Mouse (Mus musculus) MN1 (cell line): ENCODE measurements around the gene Fam102a.

ENCODE experiments used
- DNase-seq: peaks from one replicate; pipeline ENCODE4 v3.0.0-alpha.2; 2016; ENCODE audit warnings: low spot score

Gene Fam102a

GRCm38 (mm10) chr2:32514335-32514734 lies 20.8 kb upstream of the Fam102a start:
- peak; percentile 48 for DNase-seq

DNA sequence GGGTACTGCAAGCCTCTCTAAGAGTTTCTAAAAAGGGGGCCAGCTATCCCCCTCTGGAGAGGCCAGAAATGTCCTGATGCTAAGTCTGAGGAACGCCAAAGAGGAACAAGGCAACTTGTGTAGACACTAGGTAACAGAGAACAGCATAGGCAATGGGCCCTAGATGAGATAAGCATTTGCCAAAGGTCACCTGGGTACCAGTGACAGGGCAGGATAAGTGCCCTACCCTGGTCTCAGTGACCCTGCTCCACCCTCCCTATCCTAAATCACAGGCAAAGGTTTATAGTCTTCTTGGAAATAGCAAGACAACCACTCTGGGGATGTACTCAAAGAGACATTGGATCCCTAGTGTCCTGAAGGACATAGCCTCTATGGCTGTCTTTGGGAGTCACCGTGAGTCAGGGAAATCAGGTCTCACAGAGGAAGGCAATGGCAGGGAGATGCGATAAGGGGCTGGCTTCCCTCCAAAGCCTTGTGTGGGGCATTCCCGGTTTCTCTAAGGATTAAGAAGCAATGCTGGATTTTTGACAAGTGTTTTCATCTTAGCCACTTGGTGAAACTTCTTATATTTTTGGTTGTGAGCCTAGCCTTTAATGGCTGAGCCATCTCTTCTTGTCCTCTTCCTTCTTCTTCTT lies 17.8 kb upstream of the Fam102a start:
- DNase-seq, result peak; percentile 62

GRCm38 (mm10) chr2:32520034-32520990 lies 14.8 kb upstream of the Fam102a start:
- DNase-seq, result no peak

DNA sequence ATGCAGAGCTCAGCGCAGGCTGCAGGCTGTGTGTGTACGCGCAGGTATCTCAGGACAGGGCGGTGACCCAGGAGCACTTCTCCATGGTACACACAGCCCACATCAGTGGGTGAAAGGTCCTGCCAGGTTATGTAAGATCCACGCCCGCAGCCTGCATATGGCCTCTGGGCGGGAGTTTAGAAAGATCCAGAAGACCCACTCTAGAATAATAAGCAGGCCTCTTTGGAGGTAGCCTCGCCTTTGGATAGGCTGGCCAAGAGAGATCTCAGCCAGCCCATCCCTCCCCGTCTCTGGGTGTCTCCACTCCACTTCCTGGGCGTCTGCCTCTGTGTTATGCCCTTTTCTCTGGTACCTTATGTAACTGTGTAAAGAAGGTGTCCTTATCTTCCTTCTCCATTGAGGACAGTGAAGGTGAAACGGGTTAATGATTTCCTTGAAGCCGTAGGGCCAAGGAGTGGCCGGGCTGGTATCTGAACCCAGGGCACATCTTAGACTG lies 10.5 kb upstream of the Fam102a start:
- DNase-seq, result no peak

- DNase-seq, result no peak
Measured at GRCm38 (mm10) chr2:32525816-32526215, 9.3 kb upstream of the Fam102a start.

DNA sequence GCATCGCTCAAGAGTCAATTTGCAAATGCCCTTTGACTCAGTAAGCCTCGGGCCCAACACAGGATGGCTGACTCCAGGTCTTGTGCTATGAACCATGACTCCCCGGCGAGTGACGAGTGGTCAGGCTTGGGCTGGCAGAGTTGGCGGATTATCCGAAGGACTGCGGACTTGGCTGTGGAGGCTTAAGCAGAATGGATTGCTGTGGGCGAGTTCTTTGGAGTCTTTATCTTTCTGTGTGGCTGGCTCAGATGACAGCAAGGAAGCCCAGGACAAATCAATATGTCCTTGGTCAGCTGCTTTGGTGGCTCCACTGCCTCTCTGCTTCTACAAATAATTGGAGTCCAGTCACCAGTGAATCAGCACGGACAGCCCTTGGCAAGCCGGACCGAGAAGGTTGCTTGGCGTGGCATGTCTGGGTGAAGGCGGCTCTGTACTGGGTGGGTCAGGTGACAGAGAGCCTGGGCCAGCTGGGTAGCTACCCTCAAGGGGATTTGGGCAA lies 7.6 kb upstream of the Fam102a start:
- no peak for DNase-seq

DNA sequence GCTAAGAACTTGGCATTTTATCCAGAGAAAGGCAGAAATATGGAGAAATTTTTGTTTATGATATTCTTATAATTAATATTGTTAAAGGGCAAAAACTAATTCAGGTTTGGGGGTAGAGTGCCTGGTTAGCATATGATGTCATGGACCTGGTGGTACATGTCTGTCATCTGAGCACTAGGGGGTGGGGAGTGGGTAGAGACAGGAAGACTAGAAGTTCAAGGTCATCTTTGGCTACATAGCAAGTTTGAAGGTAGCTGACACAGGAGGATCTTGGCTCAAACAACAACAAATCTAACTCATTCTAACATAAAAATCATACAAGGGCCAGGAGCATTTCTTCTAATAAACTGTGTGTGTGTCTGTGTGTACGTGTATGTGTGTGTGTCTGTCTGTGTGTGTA lies 6.8 kb upstream of the Fam102a start:
- no peak for DNase-seq

DNA sequence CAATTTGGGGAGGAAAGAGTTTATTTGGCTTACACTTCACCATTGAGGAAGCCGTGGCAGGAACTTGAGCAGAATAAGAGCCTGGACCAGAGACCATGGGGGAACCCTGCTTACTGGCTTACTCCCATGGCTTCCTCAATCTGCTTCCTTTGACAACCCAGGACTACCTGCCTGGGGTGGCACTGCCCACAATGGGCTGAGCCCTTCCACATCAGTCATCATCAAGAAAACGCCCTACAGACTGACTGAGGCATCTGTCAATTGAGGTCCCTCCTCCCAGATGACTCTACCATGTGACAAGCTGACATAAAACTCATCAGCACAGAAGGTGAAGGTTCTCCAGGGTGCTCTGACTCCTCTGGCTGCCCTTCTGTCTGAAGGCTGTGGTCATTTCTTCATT lies 4.7 kb upstream of the Fam102a start:
- DNase-seq, result no peak

DNA sequence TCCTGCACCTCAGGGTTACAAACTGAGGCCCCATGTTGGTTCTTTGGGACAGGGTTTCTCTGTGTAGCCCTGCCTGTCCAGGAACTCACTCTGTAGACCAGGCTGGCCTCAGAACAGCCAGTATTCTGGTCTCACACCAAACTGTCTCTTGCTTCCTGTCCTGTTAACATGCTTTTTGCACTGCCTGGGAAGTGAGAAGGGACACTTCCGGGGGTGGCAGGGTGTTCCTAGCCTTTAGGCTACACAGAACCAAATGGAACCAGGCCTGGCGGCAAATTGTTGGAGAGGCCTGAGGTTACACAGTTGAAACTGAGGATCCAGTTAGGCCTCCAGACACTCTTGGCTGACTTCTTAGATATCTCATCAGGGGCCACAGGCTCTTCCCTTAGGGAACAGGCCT lies 2.0 kb upstream of the Fam102a start:
- DNase-seq, result no peak

DNA sequence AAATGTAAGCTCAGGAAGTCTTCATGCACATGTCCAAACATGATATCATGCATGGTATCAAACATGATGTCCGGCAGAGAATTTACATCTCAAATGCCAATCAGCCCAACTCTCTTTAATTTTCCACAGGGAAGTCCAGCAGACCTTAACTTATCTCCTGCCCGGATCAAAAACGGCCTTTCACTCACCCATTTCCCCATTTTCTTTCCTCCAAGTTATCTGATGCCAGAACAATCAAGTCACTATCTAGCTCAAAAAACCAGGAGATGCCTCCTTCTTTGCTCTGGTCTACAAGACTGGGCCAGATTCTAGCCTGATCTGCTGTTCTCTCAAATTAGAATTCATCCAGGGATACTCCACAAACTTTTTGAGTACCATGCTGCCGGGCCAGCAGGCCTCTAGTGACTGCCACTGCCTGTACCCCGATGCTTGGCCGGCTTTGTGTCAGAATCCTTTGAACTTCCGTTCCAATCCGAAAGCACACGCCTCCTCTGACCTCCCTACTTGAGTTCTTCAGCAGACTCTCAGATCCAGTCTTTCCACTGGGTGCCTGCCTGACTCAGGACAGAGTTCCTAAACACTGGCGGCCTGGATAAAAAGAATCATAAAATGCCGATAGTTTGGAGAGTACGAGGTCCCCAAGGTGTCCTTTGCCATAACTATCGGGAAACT lies 935 bp upstream of the Fam102a start:
- peak; percentile 61 for DNase-seq

GRCm38 (mm10) chr2:32535501-32535991 lies 414 bp downstream of the Fam102a start:
- DNase-seq, result peak; percentile 61

DNA sequence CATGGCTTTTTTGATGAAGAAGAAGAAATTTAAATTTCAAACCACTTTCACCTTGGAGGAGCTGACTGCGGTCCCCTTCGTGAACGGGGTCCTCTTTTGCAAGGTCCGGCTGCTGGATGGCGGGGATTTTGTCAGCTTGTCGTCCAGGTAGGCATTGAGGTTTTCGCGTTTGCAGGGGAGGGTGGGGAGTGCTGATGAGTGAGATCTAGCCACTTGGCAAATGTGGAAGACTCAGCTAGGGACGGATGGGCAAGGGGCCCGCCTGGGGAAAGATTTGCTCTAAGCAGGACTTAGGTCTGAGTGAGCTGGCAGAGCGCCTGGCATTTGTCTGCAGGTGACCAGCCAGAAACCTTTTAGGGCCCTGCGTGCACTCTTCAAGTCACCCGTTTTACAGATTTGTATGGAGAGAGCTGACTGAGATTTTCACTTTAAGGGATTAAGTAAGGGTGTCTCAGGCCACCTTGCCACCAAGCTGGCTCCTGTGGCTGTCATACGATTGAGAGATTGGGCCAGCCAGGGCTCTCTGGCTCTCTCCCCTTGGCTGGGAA lies 1.0 kb downstream of the Fam102a start:
- DNase-seq, result peak; percentile 17

- peak; percentile 14 for DNase-seq
Measured at GRCm38 (mm10) chr2:32536634-32537359, 1.7 kb downstream of the Fam102a start.

DNA sequence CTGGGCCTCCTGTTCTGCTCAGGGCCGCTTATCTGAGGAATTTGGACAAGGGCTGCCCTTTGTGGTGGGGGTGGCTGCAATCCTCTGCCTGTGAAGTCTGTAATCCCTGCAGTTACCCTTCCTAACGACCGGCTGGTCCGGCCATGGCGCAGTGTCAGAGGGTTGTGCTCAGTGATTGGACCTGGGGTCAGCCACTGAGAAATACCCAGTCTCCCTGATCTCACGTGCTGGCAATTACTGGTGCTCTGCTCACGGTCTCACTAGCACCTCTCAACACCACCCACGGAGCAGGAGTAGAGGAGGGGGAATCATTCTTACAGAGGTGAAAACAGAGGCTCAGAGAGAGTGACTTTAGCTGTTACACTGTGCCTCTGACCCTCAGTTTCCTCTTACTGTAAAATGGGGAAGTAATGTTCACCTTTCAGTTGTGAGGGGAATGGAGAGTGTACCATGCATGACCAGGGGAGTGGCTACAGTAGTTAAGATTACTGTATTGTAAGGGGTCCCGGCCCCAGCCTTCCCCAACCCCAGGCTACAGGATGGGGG lies 2.3 kb downstream of the Fam102a start:
- DNase-seq, result no peak

DNA sequence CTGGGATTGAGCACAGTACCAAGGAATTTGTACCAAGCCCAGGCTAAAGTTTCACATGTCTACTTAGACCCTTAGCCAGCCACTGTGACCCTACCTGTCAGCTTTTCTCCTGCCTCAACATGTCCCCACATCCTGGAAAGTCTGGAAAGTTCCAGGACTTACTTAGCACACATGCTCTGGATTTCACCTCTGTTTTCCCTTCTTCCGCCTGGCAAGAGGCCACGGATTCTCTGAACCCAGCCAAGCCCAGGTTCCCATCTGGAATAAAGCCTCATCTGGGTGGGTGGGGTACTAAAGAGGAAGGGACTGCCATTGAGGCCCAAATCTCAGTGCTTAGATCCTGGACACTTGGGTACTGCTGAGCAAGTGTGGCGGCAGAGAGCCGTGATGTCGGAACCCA lies 2.8 kb downstream of the Fam102a start:
- no peak for DNase-seq

DNA sequence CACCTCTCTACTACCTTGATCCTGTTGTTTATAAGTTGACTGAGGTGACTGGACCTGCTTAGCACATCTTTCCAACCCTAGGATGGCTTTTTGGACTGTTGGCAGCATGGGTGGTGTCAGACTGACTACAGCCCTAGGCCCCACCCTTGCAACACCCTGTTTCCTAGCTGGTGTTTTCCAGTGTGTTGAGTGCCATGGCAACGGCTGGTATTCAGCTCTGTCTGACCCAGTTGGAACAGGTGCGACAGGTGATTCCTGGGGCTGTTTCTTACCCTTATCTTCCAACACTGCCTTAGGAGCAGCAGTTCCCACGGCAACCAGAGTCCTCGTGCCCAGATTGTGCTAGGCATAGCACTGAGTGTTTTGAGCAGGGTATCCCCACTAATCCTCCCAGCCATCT lies 3.3 kb downstream of the Fam102a start:
- DNase-seq, result no peak

GRCm38 (mm10) chr2:32539452-32539981 lies 4.4 kb downstream of the Fam102a start:
- DNase-seq, result no peak

- no peak for DNase-seq
Measured at GRCm38 (mm10) chr2:32541333-32541908, 6.3 kb downstream of the Fam102a start.

DNA sequence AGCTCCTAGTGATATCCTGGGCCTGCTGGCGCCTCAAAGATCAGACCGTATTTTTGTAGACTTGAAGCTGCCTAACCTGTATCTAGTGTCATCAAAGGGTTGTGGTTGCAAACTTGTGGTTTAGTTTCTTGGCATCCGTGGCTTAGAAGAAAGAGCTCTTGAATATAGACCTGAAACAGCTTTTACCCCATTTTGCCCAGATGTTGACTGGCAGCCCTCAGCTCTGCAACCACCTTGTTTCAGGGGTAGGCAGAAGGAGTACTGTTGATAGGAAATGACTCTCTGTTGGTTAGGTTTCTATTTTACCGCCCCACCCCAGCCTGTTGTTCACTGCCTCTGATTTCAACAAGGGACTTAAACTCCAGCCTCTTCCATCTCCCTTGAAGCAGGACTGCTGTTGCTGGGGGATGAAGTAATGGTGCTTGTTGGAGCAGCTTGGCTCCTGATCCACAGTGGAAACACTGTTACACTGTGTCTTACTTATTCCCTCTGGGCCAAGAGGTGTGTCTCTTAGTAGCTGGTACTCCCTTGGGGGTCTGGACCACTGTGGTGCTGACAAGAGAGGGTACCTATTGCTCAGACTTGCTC lies 6.9 kb downstream of the Fam102a start:
- no peak for DNase-seq

DNA sequence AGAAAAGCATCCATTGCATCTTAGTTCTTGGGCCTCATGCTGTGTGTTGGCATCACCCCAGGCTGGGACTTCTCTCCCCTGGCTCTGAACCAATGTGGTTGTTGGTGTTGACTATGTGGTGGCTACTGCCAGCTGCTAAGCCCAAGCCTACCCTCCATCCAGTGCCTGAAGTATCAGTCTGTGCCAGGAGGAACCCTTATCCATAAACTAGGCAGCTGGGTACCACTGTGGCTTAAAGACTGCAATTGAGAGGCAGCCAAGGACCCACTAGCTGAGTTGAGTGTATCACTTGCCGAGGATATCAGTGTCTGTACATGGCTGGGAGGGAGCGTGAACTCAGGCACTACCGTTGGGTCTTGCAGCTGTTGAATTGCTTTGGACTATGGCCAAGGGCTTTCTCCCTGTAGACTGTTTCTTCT lies 7.9 kb downstream of the Fam102a start:
- no peak for DNase-seq
